Mouse (Mus musculus) CD4-positive, CD25-positive, alpha-beta regulatory T cell (primary cell): ENCODE results near the gene Gm10591. TPM values are rescaled to one million over a fixed set of nuclear protein-coding genes. Genes with fewer than 3 reads are reported as not detected.

Source experiments
- polyA plus RNA-seq: library from polyadenylated mRNA; unstranded; fragments of 100-300 nt; shearing (Covaris generic); gene quantifications from one replicate; pipeline ENCODE4 v1.2.1, GENCODE M21; 2017

The Gm10591 gene
- polyA plus RNA-seq, result not detected

GRCm38 (mm10) chr4:42611895-42612294 is at the start of gene Gm10591:
Gene Gm10591 (plus strand): TSS chr4:42612195.

GRCm38 (mm10) chr4:42629419-42629818 is 17.4 kb downstream of the Gm10591 start, which contains the start of gene Gm2564:
Gene Gm2564 (plus strand): TSS chr4:42629719.

DNA sequence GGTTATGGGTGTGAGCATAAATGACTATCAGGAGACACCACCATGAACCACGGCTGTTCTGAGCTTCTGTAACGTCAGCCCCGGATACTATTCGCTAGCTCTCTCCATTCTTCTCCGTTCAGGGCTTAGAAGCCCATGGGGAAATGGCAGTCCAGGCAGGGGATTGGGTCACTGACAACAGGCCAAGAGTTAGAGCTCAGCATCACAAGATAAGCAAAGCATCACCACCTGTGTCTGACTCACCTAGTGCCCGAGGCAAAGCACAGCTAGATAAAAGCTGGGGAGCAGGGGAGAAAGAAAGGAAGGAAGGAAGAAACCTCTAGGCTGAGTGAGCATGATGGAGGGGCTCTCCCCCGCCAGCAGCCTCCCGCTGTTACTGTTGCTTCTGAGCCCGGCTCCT is 43.0 kb downstream of the Gm10591 start, which contains the start of gene Ccl27b:
Ccl27b (plus strand) TSS at position 301 of the 400 bp plus-strand sequence.

DNA sequence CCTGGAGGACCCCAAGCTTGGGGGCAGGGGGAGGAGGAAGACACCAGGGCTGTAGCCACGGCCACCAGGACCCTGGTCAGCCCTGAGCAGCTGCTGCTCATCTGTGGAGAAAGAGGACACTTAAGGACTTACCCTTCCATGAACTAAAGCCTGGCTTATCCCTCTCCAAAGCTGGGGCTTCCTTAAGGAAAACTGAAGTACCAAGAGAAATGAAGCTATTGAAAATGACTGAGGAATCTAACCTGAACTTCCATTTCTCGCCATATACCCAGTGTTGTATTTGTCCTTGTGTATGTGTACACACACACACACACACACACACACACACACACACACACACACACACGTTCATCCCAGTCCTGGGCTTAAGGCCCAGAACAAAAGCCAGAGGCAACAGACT is 49.8 kb downstream of the Gm10591 start, which contains the start of gene Il11ra2:
Il11ra2 (minus strand) TSS at position 101 of the 400 bp plus-strand sequence.

Other genes with a start within 250 kb of the Gm10591 start
- gene Gm21586, start 172.8 kb upstream of the Gm10591 start, polyA plus RNA-seq, result not detected
- not detected for gene Gm2163, start 145.4 kb upstream of the Gm10591 start, polyA plus RNA-seq
- not detected for gene Fam205a2, start 84.0 kb upstream of the Gm10591 start, polyA plus RNA-seq
- not detected for gene Gm2564, start 17.5 kb downstream of the Gm10591 start, polyA plus RNA-seq
- gene Ccl27b, start 43.1 kb downstream of the Gm10591 start, polyA plus RNA-seq, result not detected
- not detected for gene Il11ra2, start 49.7 kb downstream of the Gm10591 start, polyA plus RNA-seq
- not detected for gene 4930578G10Rik, start 123.3 kb downstream of the Gm10591 start, polyA plus RNA-seq
- not detected for gene Ccl19, start 144.4 kb downstream of the Gm10591 start, polyA plus RNA-seq
- not detected for gene Ccl21a, start 161.8 kb downstream of the Gm10591 start, polyA plus RNA-seq
- gene Fam205a1, start 241.7 kb downstream of the Gm10591 start, polyA plus RNA-seq, result not detected
- gene Gm12394, start 244.6 kb downstream of the Gm10591 start, polyA plus RNA-seq, result not detected